In the genomic region with DNA sequence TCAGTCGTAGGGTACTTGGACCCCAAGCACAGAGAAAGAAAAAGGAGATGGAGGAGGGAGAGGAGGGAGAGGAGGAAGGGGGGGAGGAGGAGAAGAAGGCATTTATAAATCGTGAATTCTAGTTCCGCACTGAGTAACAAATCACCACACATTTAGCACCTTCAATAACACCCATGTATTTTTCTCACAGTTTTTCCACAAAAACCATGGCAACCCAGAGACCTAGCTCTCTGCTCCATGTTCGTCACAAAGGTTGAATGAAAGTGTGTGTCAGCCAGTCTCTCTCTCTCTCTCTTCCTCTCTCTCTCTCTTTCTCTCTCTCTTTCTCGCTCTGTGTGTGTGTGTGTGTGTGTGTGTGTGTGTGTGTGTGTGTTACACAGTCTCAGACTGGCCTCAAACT, we compare ENCODE assay signal across 26 mouse cellular contexts. TPM values are rescaled to one million over a fixed set of nuclear protein-coding genes. Genes with fewer than 3 reads are reported as not detected.
DNase-seq lines count a peak whose midpoint lies in the region; ATAC-seq lines count a peak whose summit lies in the region.
"Had no signal": no experiment of that assay in that cellular context is flagged by ENCODE, and none has a peak within 500 bp of the region (broad histone marks: within the 10 kb centered on the region; RNA-seq: fewer than 3 reads in every experiment).

No protein-coding gene starts in this region.

- H3K9me3 ChIP-seq in forebrain, embryonic 10.5 days = no peaks in the 10 kb centered on the region
- H3K9me3 ChIP-seq in forebrain, embryonic 11.5 days (ENCODE audit: control insufficient read depth, low read length) = no peaks in the 10 kb centered on the region
- H3K9me3 ChIP-seq: embryonic facial prominence, embryonic 13.5 days; embryonic facial prominence, embryonic 15.5 days; forebrain, embryonic 12.5 days; forebrain, embryonic 15.5 days; G1E had no signal

- peaks cover 23% of the 10 kb centered on the region for H3K4me1 ChIP-seq in forebrain, embryonic 10.5 days
- no peaks in the 10 kb centered on the region for H3K4me1 ChIP-seq in forebrain, embryonic 11.5 days (replicated peaks; ENCODE audit: control insufficient read depth, insufficient read depth, low read length)

- 73% methylated on average over 5 of the region's 5 CpGs for WGBS in forebrain, embryonic 10.5 days
- 60% methylated on average over 5 of the region's 5 CpGs for WGBS in forebrain, embryonic 11.5 days

- no peaks in the 10 kb centered on the region for H3K36me3 ChIP-seq in forebrain, embryonic 10.5 days (replicated peaks)
- no peaks in the 10 kb centered on the region for H3K36me3 ChIP-seq in forebrain, embryonic 11.5 days (ENCODE audit: control insufficient read depth, insufficient read depth, low read length)
- H3K36me3 ChIP-seq: embryonic facial prominence, embryonic 13.5 days; embryonic facial prominence, embryonic 15.5 days; forebrain, embryonic 12.5 days; forebrain, embryonic 15.5 days; G1E had no signal

- H3K4me2 ChIP-seq in forebrain, embryonic 11.5 days (ENCODE audit: low read depth, low read length, severe bottlenecking) = no peak overlapping the region
- H3K4me2 ChIP-seq: embryonic facial prominence, embryonic 13.5 days; embryonic facial prominence, embryonic 15.5 days; forebrain, embryonic 12.5 days; forebrain, embryonic 15.5 days had no signal

- 0 out of 2 replicates have a peak overlapping the region, but pooled peaks have one; percentile 21 for H3K27ac ChIP-seq in forebrain, embryonic 10.5 days
- no peak overlapping the region for H3K27ac ChIP-seq in forebrain, embryonic 11.5 days (ENCODE audit: low read depth, low read length)
- H3K27ac ChIP-seq: embryonic facial prominence, embryonic 13.5 days; embryonic facial prominence, embryonic 15.5 days; forebrain, embryonic 12.5 days; forebrain, embryonic 15.5 days had no signal

- ATAC-seq in forebrain, embryonic 11.5 days (replicated peaks; ENCODE audit: low FRiP score) = no peak
- ATAC-seq in frontal cortex, adult (ENCODE audit: low TSS enrichment) = peak; percentile 67
- ATAC-seq: activated CD4-positive, CD25-positive, alpha-beta regulatory T cell, adult 4 months; CD4-positive, CD25-positive, alpha-beta regulatory T cell, adult 4 months; forebrain, embryonic 15.5 days; Patski had no signal

- no peak overlapping the region for H3K9ac ChIP-seq in forebrain, embryonic 11.5 days (ENCODE audit: low read length)
- H3K9ac ChIP-seq: embryonic facial prominence, embryonic 13.5 days; embryonic facial prominence, embryonic 15.5 days; forebrain, embryonic 12.5 days; forebrain, embryonic 15.5 days had no signal

- no peak overlapping the region for H3K4me3 ChIP-seq in forebrain, embryonic 10.5 days
- no peak overlapping the region for H3K4me3 ChIP-seq in forebrain, embryonic 11.5 days (ENCODE audit: low read depth, low read length)
- H3K4me3 ChIP-seq: embryonic facial prominence, embryonic 13.5 days; embryonic facial prominence, embryonic 15.5 days; erythroblast, embryonic 14.5 days; forebrain, embryonic 12.5 days; forebrain, embryonic 15.5 days had no signal

- no peaks in the 10 kb centered on the region; the same call in 1 of the 2 replicates for H3K27me3 ChIP-seq in forebrain, embryonic 10.5 days (ENCODE audit: poor library complexity, severe bottlenecking)
- H3K27me3 ChIP-seq in forebrain, embryonic 11.5 days (ENCODE audit: control insufficient read depth, insufficient read depth, low read length) = no peaks in the 10 kb centered on the region
- H3K27me3 ChIP-seq: CH12.LX; embryonic facial prominence, embryonic 13.5 days; embryonic facial prominence, embryonic 15.5 days; forebrain, embryonic 12.5 days; forebrain, embryonic 15.5 days; Patski had no signal

- no peak for DNase-seq in forebrain, embryonic 10.5 days (ENCODE audit: extremely low spot score, low spot score)
- no peak for DNase-seq in forebrain, embryonic 11.5 days (ENCODE audit: low spot score)
- no peak for DNase-seq in frontal cortex, postnatal 14 days (ENCODE audit: low spot score in 2 of 2)
- DNase-seq in heart, adult 11 months = no peak
- DNase-seq: adrenal gland, adult 8-10 months; adrenal gland, postnatal 14 days; adrenal gland, postnatal 36 days; B cell, adult 2 months; cerebellum, adult 11 months; cerebellum, adult 18-20 months; cerebellum, adult 8-10 months; cerebellum, adult 9-11 months; cerebellum, postnatal 14 days; cerebellum, postnatal 36 days; embryo, embryonic 11 days had no signal

RNA-seq across cellular contexts. Expression of gene Pcnx, which starts 22.4 kb away (rescaled TPM):
- polyA plus RNA-seq in forebrain, embryonic 10.5 days (2016; fragmentation: Nextera tagmentation; extraction: Ambion mirVana) = 7.6 and 7.7 TPM in 2 replicates
- 14.6 and 14.8 TPM in 2 replicates for polyA plus RNA-seq in forebrain, embryonic 11.5 days (2014; fragmentation: Nextera tagmentation; extraction: Ambion mirVana)
- polyA plus RNA-seq: G1E had no signal

RNA-seq across cellular contexts. Expression of gene Map3k9, which starts 56.5 kb away (rescaled TPM):
- polyA plus RNA-seq in forebrain, embryonic 10.5 days (2016; fragmentation: Nextera tagmentation; extraction: Ambion mirVana) = 1.3 and 1.6 TPM in 2 replicates
- 3.0 and 3.9 TPM in 2 replicates for polyA plus RNA-seq in forebrain, embryonic 11.5 days (2014; fragmentation: Nextera tagmentation; extraction: Ambion mirVana)
- polyA plus RNA-seq: erythroblast, embryonic 14.5 days; G1E had no signal
